Mouse (Mus musculus) induced T-regulatory cell, adult 2 months (primary cell): ENCODE measurements around the gene Mybpc2.

Source experiments
- DNase-seq: peaks from one replicate; pipeline ENCODE4 v3.0.0-alpha.2; 2012; ENCODE audit warnings: low read depth

Mybpc2 gene

DNA sequence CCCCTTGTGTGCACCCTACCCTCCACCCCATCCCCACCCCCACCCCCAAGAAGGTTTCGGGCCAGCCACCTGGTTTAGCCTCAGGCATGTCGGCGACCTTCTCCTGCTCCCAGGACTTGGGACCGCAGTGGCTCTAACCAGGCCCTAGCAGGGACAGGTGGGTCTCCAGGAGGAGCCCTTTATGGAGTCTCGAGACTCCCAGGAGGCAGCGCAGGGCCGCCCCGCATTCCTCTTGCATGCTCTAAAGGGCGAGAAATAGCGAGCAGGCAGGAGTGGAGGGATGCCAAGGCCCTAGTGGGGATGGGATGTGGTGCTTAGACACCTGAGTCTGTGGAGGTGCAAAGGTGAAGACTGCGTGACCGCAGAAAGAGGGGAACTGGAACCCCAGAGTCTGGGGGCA, at the start of gene Mybpc2:
TSS of gene Mybpc2 (minus strand) at position 155 of the 400 bp plus-strand sequence.
- DNase-seq: no peak

DNA sequence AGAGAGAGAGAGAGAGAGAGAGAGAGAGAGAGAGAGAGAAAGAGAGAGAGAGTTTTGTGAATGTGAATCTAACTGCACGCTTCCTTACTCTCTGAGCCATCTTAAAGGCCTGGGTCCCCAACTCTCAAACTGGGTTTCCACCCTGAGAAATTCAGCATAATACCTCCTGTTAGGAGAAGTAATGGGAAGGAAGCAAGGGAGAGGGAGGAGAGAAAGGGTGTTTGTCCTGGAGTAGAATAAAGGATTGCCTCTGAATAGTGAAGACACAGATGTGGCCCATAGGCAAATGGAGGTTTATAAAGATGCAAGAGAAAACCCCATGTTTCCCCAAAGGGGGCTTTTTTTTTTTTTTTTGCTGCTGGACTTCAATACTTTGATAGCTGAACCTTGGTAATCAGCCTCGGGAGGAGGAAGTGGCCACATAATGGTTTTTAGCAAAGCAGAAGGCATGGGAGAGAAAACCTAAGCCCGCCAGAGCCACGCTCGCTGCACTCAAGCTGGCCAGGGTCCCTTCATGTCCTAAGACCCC, 48.6 kb upstream of the Mybpc2 start:
- no peak for DNase-seq

DNA sequence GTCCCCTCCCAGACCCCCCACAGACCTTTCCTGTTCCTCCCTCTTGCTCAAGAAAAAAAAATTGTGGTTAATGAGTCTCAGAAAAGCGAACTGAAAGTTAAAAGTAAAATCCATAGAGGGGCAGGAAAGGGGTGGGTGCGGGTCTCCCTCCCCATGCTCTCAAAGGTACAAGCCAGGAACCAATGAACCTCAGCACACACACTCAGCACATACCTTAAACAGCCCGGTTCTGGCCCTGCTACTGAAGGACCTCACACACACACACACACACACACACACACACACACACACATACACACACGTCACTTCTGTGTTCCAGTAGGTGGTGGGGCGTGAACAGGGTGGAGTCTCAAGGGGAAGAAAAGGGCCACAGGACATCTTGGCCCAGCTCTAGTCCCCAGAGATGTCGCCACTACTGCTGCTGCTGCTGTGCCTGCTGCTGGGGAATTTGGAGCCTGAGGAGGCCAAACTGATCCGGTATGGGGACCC, 47.8 kb upstream of the Mybpc2 start, which contains the start of gene Napsa:
TSS of gene Napsa (plus strand) at position 168 of the 489 bp plus-strand sequence.
- DNase-seq: no peak

DNA sequence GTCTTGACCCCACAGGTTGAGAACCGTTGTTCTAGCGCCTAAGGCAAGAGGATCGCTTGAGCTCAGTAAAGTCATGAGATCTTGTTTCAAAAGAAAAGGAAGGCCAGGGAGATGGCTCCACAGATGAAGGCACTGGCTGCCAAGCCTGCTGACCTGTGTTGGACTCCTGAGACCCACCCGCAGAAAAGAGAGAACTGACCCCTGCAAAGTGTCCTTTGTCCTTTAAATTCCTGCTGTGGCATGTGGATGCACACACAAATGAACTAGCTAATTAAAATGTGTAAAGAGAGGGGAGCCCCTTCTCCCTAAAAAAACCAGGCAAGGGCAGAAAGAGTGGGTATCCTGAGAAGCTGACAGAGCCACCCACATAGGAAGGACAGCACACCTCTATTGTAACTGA, 47.4 kb upstream of the Mybpc2 start:
- no peak for DNase-seq

DNA sequence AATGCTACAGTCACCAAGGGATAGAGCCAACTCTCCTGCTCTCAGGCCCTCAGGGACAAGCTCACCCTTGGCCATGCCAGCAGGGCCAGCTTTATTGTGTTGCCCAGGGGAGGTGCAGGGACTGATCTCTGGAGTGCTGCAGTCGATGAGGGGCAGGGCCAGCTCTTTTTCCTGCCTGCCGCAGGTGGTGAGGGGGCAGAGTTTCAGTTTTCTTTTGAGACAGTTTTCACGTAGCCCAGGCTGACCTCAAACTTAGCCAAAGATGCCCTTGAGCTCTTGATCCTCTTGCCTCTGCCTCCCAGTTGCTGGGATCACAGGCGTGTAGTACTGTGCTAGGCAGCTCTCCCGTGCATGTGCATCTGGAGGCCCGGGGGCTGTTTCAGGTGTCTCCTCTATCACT, 46.5 kb upstream of the Mybpc2 start:
- no peak for DNase-seq

DNA sequence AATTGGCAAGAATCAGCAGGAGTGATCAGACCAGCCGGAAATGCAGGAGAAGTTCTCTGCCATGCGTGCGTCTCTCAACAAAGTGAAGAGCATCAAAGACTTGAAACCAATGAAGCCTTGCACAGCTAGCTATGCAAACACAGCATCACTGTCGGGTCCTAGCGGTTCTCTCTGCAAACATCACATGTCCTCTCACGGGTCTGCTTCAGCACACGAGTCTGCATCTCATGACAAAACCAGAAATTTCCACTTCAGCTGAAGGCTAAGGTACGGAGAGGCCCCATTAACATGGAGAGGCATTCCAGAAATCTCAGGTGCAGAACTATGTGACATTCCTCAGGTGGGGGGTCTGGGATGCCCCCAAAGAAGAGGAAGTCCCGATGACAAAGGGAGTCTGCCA, 44.3 kb upstream of the Mybpc2 start:
- no peak for DNase-seq

DNA sequence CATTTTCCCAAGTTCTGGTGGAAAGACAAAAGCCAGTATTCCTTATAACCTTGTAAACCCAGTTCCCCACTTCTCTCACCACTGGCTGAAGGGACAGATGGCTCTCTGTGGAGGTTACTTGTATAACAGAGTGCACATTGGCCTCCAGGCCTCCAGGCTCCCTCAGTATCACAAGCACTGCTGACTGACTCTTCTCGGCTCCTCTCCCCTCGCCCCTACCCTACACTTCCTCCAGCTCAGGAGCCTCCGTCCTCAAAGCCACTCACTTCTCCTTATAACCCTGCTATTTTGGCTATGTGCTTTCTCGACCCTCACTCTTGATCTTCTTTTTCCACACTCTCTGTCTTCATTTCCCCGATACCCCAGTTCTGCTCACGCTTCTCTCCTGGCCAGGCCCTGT, 41.0 kb upstream of the Mybpc2 start:
- DNase-seq: no peak

DNA sequence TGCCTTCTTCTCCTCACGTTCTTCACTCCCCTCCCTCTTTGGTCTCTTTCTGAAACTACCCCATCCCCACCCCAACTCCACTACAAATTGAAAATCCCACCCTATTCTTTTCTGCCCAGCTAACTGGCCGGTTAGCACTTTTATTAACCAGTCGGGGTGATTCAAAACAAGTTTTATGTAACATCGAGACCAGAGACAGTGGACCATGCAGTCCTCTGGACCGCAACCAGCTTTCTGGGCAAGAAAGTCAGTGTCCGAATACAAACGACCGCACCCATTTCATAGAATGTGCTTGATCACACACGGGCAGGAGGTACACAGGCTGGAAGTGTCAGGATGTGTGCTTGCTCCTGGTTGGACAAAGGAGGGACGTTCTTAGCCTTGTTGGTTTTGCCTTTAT, 40.0 kb upstream of the Mybpc2 start:
- no peak for DNase-seq

DNA sequence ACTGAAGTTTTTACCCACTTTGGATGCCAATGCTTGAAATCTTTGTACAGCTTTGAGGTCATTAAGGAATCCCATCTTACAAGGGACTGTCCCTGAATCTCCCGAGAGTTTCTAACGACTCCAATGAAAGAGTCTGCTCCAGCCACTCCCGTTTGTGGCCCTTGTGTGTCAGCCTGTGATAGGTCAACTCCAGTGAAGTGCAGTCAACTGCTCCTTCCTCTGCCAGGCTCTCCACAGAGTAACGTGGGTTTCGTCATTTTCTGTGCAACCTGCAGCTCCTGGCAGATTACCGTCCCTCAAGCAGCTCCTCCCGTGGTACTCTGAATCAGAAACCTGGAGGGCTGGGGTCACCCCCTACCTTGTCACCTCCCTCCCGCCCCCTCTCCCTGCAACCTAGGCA, 38.8 kb upstream of the Mybpc2 start:
- no peak for DNase-seq

DNA sequence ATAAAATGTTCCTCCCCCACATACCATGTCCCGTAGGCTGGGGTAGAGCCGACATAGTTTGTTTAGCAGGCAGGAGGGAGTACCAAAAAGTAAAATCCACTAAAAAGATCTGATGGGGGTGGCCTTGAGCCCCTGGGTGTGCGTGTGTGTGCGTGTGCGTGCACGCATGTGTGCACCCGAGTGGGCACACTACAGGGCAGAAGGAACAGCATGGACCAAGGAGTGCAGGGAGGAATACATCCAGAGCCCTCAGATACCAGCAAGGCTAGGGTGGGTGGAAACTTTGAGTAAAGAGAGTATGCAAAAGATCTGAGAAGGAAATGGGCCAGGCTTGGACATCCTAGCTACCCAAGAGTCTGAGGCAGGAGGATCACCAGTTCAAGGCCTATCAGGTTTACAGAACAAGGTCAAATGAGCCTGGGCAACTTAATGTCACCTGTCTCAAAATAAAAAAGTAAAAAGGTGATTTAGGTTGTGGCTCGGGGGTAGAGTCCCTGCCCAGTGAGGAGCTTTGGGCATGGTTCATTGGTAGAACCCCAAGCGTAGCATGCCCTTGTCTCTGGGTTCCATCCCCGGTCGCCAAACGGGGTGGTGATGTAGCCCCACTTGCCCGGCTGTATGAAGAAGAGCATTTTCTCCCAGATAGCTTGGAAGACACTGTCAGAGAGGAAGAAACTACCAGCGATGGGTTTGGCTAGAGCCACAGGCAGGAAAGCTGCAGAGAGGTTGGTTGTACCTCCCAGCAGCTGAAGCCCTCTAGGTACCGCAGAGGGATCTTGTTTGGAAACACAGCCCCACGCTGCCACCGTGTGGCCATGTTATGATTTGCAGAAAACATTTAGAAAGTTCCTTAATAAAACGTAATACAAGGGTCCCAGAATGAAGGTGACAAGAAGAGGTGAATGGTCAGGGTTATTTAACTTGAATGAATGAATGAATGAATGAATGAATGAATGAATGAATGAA, 36.3 kb upstream of the Mybpc2 start:
- peak; percentile 90 for DNase-seq

DNA sequence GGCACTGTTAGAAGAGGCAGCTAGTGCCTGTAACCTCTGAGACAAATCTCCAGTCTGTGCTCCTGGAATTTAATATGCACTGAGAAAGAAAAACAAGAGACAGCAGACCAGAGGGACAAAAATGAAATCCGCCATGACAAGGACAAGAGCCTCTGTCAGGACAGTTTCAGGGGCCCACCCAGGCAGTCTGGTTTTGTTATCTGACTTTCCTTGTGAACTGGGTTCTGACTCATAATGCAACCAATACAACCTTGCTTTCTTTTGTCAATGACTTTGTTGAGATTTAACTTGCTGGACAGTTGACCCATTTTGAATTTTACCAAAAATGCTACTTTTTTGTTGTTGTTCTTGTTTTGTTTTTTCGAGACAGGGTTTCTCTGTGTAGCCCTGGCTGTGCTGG, 33.2 kb upstream of the Mybpc2 start:
- no peak for DNase-seq

DNA sequence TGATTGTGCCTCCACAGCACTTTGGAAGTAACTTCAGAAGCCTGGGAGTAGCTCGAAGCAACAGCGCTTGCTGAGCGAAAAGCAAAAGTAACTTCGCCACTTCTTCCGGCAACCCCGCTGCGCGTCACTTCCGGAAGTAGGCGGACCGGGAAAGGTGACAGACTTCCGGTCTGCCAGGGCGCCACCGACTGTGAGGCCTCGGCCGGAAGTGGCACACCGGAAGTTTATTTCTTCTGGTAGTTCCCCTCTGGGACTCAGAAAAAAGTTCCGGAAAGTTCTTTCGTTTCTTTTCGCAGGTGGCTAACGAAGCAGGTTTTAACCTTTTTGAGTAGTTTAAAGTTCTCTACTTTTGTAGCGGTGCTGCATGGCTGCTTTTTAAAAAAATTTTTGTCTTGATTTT, 29.4 kb upstream of the Mybpc2 start, which contains the start of gene Nr1h2:
TSS of gene Nr1h2 (minus strand) at position 126 of the 400 bp plus-strand sequence.
- DNase-seq: peak; percentile 99

DNA sequence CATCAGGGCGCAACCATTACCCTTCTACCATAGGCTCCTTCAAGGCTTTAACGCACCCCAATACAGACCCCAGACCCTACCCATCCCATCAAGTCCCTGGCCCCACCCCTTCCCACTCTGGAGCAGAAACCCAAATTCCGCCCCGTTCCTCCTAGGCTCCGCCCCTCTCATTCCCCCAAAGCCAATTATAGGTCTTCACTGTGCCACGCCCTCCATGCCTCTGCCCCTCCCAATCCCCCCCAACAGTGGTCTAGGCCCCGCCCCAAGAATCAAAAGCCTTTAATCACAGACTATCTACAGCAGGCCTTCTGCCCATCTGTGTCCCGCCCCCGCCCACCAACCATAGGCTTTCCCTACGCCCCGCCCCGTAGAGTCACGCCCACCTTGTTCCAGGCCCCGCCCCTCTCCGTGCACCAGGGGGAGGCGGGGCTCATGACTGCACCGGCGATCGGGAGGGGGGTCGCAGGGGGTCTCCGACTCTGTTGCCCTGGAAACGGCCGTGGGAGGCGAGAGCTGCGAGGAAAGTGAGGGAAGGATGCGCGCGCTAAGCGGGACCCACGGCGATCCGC, 28.8 kb upstream of the Mybpc2 start:
- DNase-seq: peak; percentile 91

DNA sequence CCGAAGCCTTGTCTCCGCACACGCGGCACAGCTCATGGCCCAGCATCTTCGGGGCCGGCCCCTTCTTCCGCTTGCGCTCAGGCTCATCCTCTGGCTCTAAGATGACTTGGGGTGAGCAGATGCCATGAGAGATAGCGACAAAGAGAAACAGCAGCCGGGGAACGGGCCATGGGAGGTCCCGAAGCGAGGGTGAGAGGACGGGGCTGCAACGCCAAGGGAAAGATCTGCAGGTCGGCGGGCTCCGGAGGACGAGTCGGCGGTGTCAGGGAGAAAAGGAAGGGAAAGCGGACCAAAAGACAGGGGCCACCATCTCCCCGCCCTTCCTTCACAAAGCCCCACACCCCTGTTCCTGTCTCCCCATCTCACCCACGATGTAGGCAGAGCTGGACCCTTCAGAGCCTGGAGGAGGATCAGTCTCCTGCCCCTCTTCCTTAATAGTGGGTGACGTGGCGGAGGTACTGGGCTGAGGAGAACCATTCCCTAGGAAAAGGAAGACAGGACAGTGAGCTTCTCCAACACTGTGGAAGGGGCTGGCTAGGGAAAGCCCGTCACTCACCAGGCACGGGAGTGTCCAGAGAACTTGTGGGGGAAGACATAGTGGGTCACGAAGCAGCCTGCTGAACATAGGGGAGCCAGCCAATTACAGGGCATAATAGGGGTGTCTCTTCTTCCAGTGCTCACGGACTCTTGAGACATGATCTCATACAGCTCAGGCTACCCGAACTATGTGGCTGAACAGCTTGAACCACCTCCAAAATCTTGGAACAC, 27.9 kb upstream of the Mybpc2 start:
- no peak for DNase-seq

DNA sequence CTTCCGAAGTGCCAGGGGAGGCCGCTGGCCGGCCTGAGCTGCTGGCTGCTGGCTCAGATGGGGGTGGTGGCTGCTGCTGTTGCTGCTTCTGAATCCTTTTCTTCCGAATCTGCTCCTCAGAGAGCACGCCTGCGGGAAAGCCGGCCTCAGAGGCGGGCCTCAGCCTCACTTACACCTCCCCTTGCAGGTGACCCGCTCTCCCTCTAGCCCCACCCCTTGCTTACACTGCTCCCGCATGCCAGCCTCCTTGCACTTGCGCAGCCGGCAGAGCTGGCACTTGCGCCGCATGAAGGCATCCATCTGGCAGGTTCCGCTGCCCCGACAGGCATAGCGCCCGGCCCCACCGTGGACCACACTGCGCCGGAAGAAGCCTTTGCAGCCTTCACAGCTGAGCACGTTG, 27.3 kb upstream of the Mybpc2 start:
- DNase-seq: no peak

DNA sequence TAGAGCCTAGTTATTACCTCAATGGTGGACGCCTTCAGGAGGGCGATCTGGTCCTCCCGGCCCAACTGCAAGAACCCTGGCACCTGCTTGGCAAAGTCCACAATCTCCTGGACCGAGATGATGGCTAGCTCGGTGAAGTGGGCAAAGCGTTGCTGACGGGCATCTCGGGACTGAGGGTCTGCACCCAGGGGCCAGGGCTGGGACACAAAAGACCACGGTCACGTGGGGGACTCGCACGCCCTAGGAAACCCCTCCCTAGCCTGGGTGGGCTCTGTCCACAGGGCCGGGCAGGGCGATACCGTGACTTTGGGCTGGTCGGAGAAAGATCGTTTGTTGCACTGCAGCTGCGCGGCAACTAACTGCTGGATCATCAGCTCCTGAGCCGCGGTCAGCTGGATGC, 26.8 kb upstream of the Mybpc2 start:
- no peak for DNase-seq

DNA sequence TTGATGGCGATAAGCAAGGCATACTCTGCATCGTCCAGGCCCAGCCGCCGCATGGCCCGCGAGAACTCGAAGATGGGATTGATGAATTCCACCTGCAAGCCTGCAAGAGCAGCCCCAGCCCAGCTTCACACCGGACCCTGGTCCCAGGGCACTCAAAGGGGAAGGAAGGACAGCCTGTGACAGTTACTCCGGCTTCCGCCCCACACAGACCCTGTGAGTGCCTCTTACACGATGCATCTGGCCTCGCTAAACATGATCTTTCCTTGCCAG, 25.9 kb upstream of the Mybpc2 start:
- DNase-seq: no peak

DNA sequence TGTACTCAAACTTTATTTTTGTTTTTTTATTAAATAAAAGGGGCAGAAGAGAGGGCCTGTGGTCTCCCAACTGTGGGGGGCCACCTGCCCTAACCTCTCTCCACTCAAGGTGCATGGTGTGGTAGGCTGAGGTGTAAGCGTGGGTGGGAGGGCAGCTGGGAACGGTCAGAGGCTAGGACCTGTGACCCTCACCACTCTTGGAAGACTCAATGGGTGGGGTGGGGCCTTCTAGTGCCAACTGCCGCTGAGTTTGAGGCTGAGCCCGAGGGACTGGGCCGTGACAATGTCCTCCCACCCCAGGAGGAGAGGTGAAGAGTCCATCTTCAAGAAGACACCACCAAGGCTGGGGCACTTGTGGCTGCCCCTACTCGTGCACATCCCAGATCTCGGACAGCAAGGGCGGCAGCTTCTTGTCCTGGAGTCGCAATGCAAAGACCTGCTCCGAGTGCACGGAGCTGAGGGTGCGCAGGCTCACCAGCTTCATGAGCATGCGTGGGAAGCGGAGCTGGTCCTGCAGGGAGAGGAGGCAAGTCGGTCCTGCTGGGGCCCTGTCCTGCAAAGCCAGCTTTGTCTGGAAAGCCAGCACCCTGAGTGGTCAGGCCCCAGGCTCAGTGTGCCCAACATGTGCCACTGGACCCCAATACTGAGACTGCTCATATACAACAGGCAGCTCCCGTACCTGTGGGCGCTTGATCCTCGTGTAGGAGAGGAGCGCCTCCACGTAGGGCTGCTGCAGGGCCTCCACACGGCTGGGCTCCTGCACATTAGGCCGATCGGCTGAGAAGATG, 25.4 kb upstream of the Mybpc2 start:
- no peak for DNase-seq

DNA sequence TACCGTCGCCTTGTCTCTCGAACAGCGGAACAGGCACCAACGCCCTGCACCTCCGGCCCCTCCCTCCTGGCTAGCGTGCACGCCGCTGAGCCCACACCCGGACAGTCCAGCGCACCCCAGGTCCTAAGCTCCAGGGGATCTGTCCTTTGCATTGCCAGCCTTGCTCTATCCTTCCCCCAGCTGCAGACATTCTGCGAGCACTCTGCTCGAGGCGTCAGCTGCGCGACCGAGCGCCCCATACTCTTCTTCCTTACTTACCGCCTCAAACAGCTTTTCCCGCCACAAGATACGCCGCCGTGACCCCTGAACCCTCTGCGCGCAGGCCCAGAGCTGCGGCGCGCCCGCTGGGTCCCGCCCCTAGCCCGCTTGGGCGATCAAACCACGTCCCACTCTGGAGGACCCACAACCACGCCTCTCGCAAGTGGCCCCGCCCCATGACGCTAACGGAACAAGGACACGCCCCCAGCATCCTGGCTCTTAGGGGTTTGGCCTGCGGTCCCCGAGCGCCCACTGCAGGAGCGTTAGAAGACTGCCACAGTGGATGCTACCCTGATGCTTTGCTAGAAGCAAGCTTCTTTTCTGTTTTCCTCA, 24.1 kb upstream of the Mybpc2 start, which contains the start of gene Pold1:
TSS of gene Pold1 (minus strand) at position 353 of the 591 bp plus-strand sequence.
- DNase-seq: peak; percentile 100

DNA sequence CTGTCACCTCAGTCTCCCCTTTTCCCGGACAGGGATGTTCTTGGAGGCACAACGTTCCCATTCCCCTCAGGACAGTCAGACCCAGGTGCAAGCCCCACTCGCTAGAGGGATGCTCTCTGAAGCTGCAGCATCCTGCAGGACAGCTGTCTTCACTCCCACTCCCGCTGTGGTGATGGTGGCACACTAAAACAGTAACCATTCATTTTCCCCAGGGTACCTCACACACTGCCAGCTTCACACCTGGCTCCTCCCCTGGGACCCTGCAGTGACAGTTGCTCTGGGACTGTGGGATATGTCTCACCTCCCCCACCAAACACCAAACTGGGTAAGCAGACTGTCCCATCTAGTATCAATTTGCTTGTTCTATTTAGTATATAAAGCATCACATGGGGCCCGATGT, 23.3 kb upstream of the Mybpc2 start:
- DNase-seq: no peak

DNA sequence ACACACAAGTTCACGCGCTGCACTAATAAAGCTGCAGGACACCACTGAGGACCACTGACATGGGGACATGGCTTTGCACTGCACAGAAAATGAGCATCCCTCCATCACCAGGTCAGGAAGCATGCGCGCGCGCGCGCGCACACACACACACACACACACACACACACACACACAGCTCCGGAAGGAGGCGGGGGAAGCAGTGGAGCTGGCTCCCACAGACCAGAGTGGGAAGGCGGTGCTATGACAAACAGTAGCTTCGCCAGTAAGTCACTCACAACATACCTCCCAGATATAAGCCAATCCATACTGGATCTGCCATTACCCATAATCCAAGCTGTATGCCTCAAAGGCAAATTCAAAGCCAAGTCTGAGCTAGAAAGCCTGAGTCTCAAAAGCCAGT, 22.6 kb upstream of the Mybpc2 start:
- DNase-seq: peak; percentile 70
